Mouse (Mus musculus) cerebellum, adult 9-10 months (tissue): ENCODE measurements at regions not wholly inside any gene's neighbourhood (a gene's known extent, or its start where the extent isn't known, plus 50 kb on each side); places are given as distances from the start of the nearest gene placed in this dataset.

ENCODE experiments used
- DNase-seq: peaks from one replicate; pipeline ENCODE4 v3.0.0; 2022

DNA sequence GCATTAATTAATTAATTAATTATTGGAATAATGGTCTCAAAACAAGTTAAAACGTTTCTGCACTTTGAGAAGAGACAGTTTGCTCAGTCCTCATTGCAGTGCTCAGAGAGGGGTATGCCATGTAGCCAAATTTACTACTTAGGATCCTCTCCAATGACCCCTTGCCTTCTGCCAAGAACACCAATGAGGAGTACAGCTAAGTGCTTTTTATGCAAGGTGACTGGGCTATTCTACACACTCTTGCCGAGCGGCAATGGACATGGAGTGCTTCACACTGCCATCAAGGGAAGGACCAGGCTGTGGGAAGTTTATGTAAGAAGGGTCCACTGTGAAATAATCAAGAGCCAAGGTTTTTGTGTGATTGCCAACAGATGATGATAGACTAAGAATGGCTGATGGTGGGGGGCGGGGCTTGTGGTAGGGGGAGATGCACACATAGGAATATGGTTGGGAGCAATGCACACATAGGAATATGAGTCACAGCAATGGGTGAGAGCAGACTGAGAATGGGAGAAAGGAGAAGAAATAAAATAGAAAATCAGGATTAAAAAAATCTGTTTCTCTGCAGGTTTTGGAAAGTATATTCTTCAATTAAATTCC, 70.9 kb upstream of the Adgrl4 start:
- no peak for DNase-seq

DNA sequence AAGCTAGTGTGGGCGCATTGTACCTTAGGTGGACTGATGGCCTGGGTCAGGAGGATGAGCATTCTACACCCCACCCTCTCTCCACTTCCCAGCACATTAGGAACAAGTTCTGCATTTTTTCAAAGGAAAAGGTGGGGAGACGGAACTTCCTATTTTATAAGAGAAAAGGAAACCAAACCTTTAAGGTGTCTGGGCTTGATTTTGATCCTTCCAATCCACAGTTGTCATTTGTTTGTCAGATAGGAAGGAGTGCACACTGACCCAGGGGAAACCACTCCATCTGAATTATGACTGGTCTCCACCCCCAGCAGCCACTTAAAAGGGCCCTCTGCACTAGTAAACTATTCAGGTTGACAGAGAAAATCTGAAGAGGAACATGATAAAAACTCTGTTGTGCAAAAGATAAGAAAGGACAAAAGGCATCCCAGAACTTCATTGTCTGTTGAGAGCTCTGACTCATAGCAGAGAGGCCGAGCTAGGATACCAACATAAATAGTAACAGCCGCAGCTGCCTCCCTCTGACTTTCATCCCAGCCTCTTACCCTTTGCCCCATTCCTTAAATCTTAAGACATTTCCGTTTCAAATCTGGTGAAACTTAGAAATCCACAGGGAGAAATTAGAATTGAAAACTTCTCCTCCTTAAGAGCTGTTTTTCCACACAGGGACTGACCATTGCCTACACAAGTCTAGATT, 54.2 kb upstream of the Adgrl4 start:
- no peak for DNase-seq

DNA sequence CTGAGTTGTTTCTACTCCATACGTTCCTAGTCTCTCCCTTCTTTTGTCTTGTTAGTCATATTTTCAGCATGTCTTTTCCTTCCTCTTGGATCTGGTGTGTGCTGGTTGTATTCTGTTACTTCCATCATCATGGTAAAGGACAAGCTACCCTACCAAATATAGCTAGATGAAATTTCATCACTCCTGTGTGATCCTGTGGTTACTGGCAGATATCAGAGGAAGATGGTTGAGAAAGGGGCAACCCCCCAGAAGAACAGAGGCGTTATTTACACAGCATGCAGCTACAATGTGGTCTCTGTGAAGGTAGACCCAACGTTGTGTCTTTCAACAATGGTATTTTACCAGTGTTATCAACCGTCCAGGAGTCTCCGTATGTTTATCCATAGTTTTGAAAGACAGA, 52.8 kb upstream of the Adgrl4 start:
- DNase-seq: no peak

DNA sequence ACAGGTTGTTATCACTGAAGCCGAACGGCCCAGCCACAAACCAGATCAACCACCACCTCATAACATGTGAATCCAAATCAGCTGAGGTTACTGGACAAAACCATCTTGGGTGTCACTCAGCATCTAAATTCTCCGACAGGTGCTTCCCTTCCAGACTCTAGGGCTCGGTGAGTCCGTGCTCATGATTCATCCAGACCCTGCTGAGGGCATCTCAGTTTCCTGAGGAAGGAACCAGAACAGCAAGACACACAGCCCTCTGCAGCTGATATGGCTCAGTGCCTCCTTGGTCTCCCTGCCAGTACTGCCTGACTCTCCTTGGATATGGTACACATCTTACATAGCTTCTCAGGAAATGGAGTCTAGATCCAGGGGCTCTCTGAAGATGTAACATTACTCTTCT, 51.6 kb upstream of the Adgrl4 start:
- no peak for DNase-seq
